Mouse (Mus musculus) urinary bladder, postnatal 4 days (tissue): ENCODE data around the gene Samd4.

Source experiments
- DNase-seq, 2 experiments: peaks; one replicate each; pipeline ENCODE4 v3.0.0; 2021 to 2022; ENCODE audit warnings: low spot score in 2 of 2

The Samd4 gene

DNA sequence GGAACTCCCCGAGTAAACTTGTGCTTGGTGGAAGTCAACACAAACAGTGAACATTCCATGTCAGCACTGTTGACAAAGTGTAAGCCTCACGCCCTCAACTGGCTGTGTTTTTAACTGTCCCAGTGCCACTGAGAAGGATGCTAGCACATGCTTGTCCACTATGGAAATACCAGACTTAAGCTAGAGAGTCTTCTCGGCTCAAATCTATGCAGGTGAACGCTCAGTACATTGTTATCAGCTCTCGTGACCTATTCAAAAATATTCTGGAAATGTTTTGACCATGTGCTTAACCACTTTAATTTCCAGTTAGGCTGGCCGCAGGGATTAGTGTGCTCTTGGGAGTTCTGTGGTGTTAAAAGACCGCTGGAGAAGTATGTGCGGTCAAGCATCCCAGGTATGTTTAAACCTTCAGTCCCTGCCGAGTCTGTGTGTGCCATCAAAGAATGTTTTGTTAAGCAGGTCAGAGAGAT is 73.0 kb downstream of the Samd4 start:
- DNase-seq, result no peak

DNA sequence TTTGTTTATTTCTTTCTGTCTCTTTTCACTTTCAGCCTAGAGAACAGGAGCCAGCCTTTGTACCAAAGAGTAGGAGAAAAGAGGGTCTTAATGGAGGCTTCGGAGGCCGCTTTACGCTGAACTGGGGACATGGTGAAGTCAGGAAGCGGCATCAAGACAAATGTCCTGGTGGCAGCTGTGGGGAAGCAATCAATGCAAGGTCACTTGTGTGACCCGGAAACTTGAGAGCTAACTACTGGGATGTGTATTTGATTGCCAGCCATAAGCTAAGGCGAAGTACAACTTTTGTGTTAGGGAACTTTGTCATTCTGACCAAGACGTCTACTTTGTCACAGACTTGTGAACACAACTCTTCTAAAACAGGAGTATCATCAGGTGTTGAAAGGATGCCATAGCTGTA is 73.5 kb downstream of the Samd4 start:
- no peak for DNase-seq

DNA sequence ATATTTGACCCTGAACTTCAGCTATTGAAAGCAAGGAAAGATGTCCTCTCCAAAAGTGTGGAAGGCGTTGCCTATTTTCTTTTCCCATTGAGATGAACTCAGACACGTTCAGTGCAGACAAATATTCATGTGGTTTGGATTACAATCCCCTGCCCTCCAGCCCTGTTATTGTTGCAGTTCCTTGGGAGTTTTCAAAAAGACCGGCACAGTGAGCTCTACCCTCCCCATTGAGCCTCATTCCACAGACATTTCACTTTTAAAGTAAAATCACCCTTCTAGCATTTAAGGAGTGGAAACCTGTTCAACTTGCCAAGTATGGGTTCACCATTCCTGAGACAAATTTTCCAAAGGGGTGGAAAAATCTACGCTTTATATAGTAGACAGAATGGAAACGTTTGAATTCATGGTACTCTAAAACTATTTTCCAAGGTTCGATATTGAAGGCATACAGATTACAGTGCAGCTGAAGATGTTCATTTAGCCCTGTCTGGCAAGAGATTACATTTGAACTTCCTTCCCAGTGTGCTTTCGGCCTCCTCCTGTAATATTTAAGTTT is 76.6 kb downstream of the Samd4 start:
- DNase-seq, result no peak

DNA sequence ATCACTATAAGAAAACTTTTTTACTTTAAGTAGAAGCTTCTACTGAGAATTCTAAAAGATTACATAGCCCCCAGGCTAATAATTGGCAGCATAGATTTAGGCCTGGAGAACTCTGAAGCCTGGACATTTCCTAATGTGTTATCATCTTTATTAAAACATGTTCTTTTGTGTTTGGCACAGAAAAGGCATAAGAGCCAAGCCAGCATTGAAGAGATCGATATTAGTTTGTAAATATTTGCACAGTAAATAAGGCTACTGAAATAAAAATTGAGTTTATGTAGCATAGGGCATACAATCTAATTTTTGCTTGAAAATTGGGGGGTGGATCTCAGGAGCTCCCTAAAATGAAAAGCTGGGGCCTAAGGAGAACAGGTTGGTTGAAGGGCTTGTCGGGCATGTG is 77.2 kb downstream of the Samd4 start:
- DNase-seq, result no peak

DNA sequence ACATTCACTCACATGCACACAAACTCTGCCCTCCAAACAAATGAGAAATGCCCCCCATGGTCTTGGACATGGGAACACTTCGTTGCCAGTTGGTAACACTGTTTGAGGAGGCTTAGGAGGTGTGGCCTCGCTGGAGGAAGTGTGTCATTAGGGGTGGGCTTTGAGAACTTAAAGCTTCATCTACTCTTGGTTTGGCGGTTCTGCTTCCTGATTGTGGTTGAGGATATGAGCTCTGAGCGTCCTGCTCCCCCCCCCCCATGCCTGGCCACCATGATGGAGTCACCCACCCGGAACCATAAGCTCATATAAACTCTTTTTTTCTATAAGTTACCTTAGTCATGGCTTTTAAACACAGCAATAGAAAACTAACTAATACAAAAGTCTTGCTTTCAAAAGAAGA is 80.2 kb downstream of the Samd4 start:
- no peak for DNase-seq

DNA sequence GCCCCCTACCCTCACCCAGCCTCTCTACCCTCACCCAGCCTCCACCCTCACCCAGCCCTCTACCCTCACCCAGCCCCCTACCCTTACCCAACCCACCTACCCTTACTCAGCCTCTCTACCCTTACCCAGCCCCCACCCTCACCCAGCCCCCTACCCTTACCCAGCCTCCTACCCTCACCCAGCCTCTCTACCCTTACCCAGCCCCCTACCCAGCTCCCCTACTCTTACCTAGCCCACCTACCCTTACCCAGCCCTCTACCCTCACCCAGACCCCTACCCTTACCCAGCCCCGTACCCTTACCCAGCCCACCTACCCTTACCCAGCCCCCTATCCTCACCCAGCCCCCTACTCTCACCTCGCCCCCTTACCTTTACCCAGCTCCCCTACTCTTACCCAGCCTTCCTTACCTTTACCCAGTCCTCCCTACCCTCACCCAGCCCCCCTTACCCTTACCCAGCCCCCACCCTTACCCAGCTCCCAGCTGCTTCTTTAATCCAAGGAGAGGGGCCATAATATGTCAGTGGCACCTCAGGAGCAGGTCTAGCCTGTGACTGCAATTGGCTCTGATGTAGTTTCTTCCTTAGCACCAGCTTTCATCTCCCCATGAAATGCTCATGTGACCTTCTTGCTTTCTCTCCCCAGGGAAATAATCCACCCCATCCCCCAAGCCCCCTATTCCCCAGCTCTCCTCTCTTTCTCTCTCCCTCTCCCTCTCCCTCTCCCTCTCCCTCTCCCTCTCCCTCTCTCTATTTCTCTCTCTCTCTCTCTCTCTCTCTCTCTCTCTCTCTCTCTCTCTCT is 81.6 kb downstream of the Samd4 start:
- DNase-seq, result no peak

DNA sequence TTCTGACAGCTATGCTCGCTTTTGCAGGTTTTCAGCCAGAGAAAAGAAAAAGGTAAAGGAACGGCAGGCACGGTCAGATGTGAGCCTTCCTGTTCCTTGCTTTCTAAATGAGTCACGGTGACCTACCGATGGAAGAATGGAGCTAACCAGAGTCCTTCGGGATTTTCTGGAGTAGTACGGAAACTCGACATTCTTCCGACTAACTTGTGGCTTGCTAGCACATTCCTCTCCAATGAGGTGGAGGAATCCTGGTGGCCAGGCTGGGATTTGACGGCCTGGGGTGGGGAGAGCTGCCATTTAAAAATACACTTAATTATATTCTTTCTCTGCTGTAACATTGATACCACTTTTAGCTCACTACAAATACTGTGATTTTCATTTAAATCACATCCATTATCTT is 83.6 kb downstream of the Samd4 start:
- no peak for DNase-seq

DNA sequence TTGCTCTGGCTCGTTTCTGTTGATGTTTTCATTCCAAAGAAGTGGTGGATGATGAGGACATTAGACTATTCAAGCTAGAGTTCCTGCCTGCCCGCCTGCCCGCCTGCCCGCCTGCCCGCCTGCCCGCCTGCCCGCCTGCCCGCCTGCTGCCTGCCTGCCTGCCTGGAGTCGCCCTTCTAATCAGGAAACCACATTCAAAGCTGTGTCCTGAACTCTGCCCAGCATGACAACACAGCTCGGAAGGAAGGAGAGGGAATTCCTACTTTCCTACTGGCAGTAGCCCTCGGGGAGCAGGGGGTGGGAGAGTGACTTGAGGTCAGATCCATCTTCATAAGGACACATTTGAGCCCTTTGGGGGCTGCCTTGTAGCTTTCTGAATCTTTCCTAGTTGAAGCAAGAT is 85.4 kb downstream of the Samd4 start:
- DNase-seq, result no peak

DNA sequence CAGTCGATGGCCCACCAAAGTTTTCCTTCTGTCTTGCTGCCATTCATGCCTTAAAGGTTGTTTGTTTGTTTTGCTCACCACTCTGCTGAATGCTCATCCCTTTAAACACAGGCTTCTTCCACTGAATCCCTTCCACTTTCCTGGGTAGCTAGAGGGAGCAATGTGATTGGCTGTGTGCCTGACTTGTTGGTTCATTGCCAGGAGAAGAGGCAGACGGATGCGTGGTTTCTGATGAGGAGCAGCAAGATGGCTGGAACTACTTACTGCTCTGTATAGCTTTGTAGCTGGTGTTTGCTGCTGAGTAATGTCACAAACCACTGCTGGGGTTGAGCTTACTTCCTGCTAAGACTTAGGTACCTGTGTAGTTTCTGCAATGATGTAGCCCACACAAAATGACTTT is 88.0 kb downstream of the Samd4 start:
- DNase-seq, result no peak

DNA sequence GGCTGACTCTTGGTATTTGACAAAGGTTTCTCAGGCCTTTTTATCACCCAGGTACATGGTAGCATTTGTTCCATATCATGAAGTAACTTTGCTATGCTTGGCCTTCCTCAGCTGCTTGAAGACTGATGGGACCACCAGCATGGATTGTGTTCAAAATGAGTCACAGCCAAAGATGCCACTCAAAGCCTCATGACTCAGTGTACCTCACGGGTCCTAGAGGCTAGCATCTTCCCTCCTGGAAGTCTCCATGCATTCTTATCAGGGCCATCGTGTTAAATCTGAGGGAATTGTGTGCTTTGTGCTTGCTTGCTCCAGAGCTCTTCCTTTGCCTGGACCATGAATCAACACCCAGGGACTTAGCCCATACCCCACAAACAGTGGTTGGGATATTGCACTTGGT is 89.1 kb downstream of the Samd4 start:
- DNase-seq, result no peak

DNA sequence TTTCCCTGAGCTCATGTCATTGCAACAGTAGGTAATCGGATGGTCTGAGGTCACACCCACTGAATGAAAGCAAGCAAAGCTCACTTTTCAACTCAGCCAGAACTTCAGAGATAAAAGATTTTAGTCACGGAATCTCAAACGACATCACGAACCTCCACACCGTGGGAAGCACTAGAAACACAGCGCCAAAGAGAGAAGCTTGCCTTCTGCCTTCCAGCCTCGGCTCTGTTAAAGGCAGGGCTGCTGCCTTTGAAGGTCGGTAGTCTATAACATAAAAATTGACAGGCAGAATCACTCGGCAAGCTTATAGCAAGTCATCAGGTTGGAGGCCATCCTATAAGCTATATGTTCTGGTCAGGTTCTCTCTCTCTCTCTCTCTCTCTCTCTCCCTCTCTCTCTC is 92.2 kb downstream of the Samd4 start:
- DNase-seq, result no peak

DNA sequence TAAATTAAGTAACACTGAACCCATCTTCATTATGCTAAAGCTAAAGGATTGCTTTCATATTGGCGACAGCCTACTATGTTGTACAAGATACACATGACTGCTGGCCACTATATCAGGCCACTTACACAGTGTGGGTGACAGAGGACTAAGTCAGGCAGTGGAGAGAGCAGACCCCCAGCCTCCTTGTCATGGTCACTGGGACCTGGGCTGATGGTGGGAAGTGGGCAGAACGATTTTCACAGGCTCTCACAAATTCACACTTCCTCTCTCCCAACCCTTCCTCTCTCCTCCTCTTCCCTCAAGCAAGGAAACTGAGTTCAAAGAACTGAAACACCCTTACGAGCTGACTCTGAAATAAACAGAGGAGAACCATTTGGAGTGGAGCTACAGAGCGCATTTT is 93.3 kb downstream of the Samd4 start:
- DNase-seq, result no peak

DNA sequence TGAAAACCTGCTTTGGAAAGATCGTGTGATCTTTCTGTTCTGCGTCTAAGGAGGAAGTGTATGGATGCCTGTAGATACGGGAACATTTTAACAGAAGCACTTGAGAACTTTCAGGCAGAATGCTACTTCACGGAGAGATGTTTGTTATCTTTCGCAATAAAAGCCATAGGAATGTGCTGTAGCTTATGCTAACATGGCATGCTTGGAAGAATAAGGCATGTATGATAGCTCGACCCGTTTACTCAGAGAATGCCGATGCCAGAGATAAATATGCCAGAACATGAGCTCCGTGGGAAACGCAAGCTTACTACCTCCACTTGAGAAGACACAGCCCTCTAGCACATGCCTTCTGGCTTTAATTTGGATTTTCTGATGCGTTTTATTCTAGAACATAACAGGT is 94.1 kb downstream of the Samd4 start:
- no peak for DNase-seq

DNA sequence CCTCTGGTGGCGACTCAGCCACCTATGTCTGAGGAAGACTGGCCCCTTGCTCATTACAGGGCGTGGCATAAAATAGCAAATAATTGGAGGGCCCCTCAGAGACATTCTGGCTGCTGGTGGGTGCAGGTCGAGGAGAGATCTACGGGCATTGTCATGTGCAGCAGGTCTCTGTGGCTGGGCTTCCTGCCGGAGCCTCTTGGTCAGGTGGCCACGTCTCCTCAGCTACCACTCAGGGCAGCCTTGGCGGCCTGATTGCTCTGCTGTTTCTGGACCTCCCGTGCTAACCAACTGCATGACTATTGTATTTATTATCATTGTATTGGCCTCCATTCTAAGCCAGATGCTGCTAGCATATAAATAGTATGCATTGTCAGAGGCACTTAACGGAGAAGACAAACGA is 95.0 kb downstream of the Samd4 start:
- no peak for DNase-seq

DNA sequence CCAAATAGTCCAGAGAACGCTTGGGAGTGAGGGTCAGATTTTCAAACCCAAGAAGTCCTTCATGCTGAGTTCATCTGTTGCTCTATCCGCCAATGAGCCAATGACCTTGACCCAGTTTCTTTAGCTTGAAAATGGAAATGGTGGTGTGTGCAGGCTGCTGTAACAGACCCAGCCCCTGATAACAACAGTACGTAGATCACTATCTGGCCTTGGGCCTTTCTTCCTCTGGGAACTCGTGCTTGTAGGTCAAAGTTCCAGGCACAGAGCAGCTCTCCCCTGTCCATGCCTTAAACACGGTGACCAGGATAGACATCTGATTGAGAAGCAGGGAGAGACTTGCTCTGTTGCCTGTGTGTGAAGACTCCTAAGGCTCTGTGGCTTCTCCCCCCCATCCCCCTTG is 96.5 kb downstream of the Samd4 start:
- DNase-seq, result no peak

DNA sequence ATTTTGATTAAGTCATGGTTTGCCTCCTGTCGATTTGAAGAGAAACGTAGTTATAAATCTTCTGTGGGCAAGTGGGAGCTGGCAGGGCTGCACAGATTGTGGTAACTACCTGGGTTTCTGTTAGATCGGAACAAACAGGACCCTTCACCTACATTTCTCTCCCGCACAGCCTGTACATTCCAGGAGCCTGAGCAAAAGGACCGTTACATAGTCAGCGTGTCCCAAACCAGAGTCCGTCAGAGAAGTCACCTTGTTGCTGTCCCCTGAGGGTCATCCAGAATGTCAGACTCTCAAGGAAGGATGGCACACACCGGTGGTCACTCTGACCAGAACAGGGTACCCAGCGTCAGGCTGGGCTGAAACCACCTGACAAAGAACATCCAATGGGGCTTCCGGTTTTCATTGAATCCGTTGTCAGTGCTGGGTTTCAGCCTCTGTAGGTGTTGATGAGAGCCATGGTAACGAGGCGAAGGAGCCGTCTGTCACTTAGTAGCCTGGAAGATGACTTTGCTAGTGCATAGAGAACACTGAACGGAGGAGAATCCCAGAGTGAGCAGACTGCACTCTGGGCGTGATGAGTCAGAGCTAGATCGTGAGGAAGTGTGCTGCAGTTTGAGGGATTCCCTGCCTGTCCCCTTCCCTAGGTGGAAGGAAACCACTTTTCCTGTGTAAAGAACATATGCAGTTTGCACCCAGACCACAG is 98.2 kb downstream of the Samd4 start:
- DNase-seq, result no peak

DNA sequence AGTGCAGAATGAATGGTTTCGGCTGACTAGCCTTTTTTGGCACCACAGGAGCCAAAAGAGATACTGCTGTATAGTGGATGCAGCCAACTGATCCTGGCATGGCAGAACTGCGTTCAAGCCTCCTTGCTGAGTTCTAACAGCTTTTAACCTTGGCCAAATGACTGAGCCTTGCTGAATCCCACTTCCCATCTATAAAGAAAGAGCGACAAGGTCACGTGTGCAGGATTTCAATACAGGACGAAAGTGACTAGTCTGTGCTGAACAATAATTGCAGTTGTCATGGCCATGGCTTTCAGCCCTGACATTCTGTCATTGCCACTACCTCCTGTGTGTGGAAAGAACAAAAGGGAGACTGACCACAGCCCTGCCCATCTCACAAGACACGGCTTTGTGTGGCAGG is 99.5 kb downstream of the Samd4 start:
- DNase-seq, result no peak

DNA sequence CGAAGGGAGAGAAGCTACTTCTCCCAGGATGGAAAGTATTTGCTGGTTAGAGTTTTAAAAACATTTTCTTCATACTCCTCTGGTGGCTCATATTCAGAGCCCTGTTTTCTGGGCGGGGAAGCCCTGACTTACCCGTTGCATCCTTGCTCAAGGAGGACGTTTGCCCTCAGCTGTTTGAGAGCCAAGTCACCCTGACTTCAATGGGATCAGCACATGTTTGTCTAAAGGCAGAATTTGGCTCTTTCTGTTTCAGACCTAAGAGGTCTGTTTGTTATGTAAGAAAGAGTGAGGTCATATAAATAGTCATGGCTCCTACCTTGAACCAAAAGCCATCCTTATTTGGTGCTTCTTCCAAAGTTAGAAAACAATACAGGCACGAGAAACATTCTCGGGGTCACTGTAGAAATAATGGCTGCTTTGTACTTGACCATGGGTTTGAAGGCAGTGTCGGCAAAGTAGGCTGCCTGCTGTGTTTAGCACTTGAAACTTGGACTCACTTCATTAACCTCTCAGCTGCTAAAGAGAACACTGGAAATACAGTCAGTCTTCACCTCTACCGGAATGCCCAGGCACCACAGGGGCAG is 102.0 kb downstream of the Samd4 start:
- DNase-seq, result no peak

DNA sequence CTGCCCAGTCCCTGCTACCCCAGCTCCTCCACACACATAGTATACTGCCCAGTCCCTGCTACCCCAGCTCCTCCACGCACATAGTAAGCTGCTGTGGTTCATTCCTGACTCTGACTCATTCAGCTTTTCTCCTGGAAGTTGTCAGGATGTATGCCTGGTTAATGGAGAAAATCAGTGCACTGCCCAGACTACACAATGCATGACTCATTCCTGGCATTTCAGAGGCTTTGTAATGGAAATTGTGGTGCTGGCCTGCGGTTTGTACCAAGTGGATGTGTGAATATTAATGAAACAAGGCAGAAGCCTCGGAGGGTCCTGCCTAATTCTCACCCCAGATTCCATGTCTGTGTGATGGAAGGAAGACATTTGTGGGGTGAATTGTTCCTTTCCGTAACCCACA is 107.0 kb downstream of the Samd4 start:
- no peak for DNase-seq

DNA sequence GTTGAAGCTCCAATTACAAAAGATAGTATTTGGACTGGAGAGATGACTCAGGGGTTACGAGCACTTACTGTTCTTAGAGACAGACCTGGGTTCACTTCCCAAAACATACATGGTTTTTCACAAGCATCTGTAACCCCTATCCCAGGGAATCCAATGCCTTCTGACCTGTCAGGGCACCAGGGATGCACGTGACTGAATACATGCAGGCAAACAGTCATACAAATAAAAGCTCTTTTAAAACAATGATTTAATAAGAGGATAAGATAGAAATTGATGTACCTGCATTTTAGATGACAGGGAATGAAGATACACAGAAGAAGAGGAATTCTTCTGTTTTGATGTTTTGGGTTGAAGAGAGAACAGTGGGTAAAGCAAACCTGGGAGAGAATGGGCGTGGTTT is 107.8 kb downstream of the Samd4 start:
- no peak for DNase-seq

DNA sequence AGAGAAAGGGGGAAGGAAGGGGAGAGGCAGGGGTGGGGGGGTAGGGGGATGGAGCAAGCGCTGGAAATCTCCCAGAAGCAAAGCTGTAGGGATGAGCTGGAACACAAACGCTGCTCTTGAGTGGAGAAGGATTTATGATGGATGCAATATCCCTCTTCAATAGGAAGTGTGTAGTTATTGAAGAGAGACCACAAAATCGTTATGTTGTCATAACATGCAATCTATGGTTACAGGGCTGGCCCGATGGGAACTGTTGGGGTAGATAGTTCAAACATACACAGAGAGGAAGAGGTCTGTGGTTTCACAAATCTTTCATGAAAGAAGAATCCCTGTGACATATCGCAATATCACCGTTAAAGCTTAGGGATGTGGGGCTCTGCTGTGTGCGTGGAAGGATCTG is 112.0 kb downstream of the Samd4 start:
- no peak for DNase-seq

DNA sequence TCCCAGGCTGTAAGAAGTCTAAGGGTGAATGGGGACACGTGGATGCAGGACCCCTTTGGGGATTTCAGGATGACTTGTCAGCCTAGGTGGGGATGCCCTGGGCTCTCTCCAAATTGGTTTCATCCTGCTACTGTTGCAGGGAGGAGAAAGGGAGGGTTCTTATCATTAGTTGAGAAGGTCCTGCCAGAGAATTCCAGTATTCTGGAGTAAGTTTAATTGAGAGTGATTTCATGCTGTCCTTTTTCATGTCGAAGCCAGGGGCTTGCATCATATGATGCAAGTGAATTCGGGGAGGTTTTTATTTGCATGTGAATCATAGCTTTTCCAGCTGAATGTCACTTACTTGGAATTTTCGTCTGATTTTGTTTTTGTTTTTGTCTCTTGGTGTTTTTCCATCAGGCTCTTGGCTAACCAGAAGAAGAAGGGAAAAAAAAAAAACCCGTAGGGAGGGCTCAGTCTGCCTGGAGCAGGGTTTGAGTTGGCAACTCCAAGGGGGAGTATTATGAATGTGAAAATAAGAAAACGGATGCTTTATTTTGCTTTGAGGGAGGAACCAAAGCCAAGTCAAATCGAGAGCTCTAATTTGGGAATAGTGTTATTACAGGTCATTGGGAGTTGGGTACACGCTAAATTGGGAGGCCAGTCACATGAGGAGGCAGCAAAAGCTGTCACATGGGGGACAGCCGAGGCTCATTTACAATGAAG is 116.8 kb downstream of the Samd4 start:
- DNase-seq, result no peak
